Mouse (Mus musculus) limb, embryonic 13.5 days (tissue): ENCODE measurements around the gene A530084C06Rik. TPM values are rescaled to one million over a fixed set of nuclear protein-coding genes. Genes with fewer than 3 reads are reported as not detected.

Experiments
- ATAC-seq: fragments of 200-750 bp; cut with Nextera tagmentation; 2 replicates; pipeline ENCODE4 v1.8.0; 2017; ENCODE audit warnings: low read depth, moderate number of reproducible peaks, moderate TSS enrichment; ENCODE audit not compliant: low FRiP score
- H3K27ac ChIP-seq: fragments of 300-500 bp; sonication (generic); 2 replicates; pipeline ENCODE4 v1.5.1; 2015; ENCODE audit warnings: inconsistent platforms, mild to moderate bottlenecking, moderate library complexity
- H3K27me3 ChIP-seq: fragments of 300-500 bp; sonication (generic); 2 replicates; pipeline ENCODE4 v1.6.1; 2015; ENCODE audit warnings: mild to moderate bottlenecking, inconsistent platforms
- H3K36me3 ChIP-seq: fragments of 300-500 bp; sonication (generic); 2 replicates; pipeline ENCODE4 v1.6.1; 2015; ENCODE audit warnings: inconsistent platforms, mild to moderate bottlenecking, moderate library complexity
- H3K4me1 ChIP-seq: fragments of 300-500 bp; sonication (generic); 2 replicates; pipeline ENCODE4 v1.6.1; 2015; ENCODE audit warnings: inconsistent platforms
- H3K4me2 ChIP-seq: fragments of 300-500 bp; sonication (generic); replicated peaks from 2 replicates; pipeline ENCODE4 v1.6.1; 2015; ENCODE audit warnings: inconsistent platforms, mild to moderate bottlenecking, moderate library complexity
- H3K4me3 ChIP-seq: fragments of 300-500 bp; sonication (generic); 2 replicates; pipeline ENCODE4 v1.5.1; 2015; ENCODE audit warnings: moderate library complexity, mild to moderate bottlenecking, inconsistent platforms
- H3K9ac ChIP-seq: fragments of 300-500 bp; sonication (generic); 2 replicates; pipeline ENCODE4 v1.6.1; 2015; ENCODE audit warnings: mild to moderate bottlenecking, inconsistent platforms
- H3K9me3 ChIP-seq: fragments of 300-500 bp; sonication (generic); 2 replicates; pipeline ENCODE4 v1.6.1; 2016; ENCODE audit warnings: inconsistent platforms
- WGBS: fragments of 180-500 bp; shearing (Covaris S2); methylation state at CpG from one replicate; pipeline ENCODE4 v1.1.7; 2015; 5-methylcytosine and 5-hydroxymethylcytosine counted together
- polyA plus RNA-seq: library from polyadenylated mRNA; unstranded; fragments of >200 nt; fragmentation: Nextera tagmentation; extraction: Ambion mirVana; gene quantifications from 2 replicates; pipeline ENCODE4 v1.2.1, GENCODE M21; 2015

The A530084C06Rik gene
- polyA plus RNA-seq, 1 experiment from 2014 or later: not detected

- 61% methylated on average over 8 of the region's 8 CpGs for WGBS
- no peak overlapping the region for H3K9ac ChIP-seq
- H3K27ac ChIP-seq: no peak overlapping the region
- H3K36me3 ChIP-seq: no peaks in the 10 kb centered on the region
- H3K4me3 ChIP-seq: no peak overlapping the region
- H3K4me2 ChIP-seq: no peak overlapping the region
- H3K4me1 ChIP-seq: peaks cover 5% of the 10 kb centered on the region; the same call in 1 of the 2 replicates
- no peak for ATAC-seq
- peaks cover 80% of the 10 kb centered on the region for H3K27me3 ChIP-seq
- H3K9me3 ChIP-seq: no peaks in the 10 kb centered on the region
Observed at GRCm38 (mm10) chr13:31567099-31567498, 8.0 kb upstream of the A530084C06Rik start.

GRCm38 (mm10) chr13:31564394-31564793 is 5.3 kb upstream of the A530084C06Rik start:
- H3K36me3 ChIP-seq: no peaks in the 10 kb centered on the region
- ATAC-seq: no peak
- 38% methylated on average over 6 of the region's 6 CpGs for WGBS
- H3K9ac ChIP-seq: no peak overlapping the region
- peaks cover 91% of the 10 kb centered on the region for H3K27me3 ChIP-seq
- H3K4me3 ChIP-seq: no peak overlapping the region
- H3K4me2 ChIP-seq: no peak overlapping the region
- no peaks in the 10 kb centered on the region for H3K9me3 ChIP-seq
- H3K27ac ChIP-seq: no peak overlapping the region
- peaks cover 11% of the 10 kb centered on the region for H3K4me1 ChIP-seq

- Histone ChIP-seq H3K27ac (no peak overlapping the region), H3K9me3 (no peaks in the 10 kb centered on the region), H3K9ac (peak overlapping the region; percentile 61), H3K4me2 (peak overlapping the region; percentile 99), H3K27me3 (peaks cover 94% of the 10 kb centered on the region), H3K4me3 (peak overlapping the region; percentile 63), H3K36me3 (no peaks in the 10 kb centered on the region), H3K4me1 (peaks cover 29% of the 10 kb centered on the region)
- under 1% methylated on average over 92 of the region's 92 CpGs for WGBS
- peak; percentile 68; the same call in 1 of the 2 replicates for ATAC-seq
Observed at GRCm38 (mm10) chr13:31559419-31560144, 449 bp upstream of the A530084C06Rik start.

GRCm38 (mm10) chr13:31557768-31558520 is 1.2 kb downstream of the A530084C06Rik start:
- Histone ChIP-seq H3K9ac (peak overlapping the region; percentile 61; the same call in 1 of the 2 replicates), H3K9me3 (no peaks in the 10 kb centered on the region), H3K4me1 (peaks cover 29% of the 10 kb centered on the region), H3K27ac (no peak overlapping the region), H3K4me2 (peak overlapping the region; percentile 99), H3K36me3 (no peaks in the 10 kb centered on the region), H3K4me3 (peak overlapping the region; percentile 63), H3K27me3 (peaks cover 99% of the 10 kb centered on the region)
- no peak for ATAC-seq
- WGBS: under 1% methylated on average over 73 of the region's 73 CpGs

GRCm38 (mm10) chr13:31556964-31557767 is 2.0 kb downstream of the A530084C06Rik start:
- Histone ChIP-seq H3K9ac (peak overlapping the region; percentile 61; the same call in 1 of the 2 replicates), H3K27ac (no peak overlapping the region), H3K4me1 (peaks cover 29% of the 10 kb centered on the region), H3K27me3 (peaks cover 91% of the 10 kb centered on the region), H3K4me3 (peak overlapping the region; percentile 63), H3K36me3 (no peaks in the 10 kb centered on the region), H3K9me3 (no peaks in the 10 kb centered on the region), H3K4me2 (peak overlapping the region; percentile 99)
- 4% methylated on average over 24 of the region's 24 CpGs for WGBS
- no peak for ATAC-seq

GRCm38 (mm10) chr13:31555834-31556233 is 3.3 kb downstream of the A530084C06Rik start, which contains the start of gene Foxq1:
Gene Foxq1 (plus strand): TSS chr13:31556134.
- H3K4me2 ChIP-seq: no peak within 1 kb of the TSS
- H3K27ac ChIP-seq: no peak within 1 kb of the TSS
- ATAC-seq: no peak
- H3K9ac ChIP-seq: no peak within 1 kb of the TSS
- 0 out of 2 replicates have a peak within 1 kb of the TSS, but pooled peaks have one; percentile 63 for H3K4me3 ChIP-seq
- peaks cover 29% of the 10 kb centered on the region for H3K4me1 ChIP-seq
- H3K9me3 ChIP-seq: no peaks in the 10 kb centered on the region
- WGBS: 75% methylated on average over 4 of the region's 4 CpGs
- H3K27me3 ChIP-seq: peaks cover 78% of the 10 kb centered on the region
- no peaks in the 10 kb centered on the region for H3K36me3 ChIP-seq

- no peak overlapping the region for H3K9ac ChIP-seq
- 80% methylated on average over 9 of the region's 9 CpGs for WGBS
- no peak overlapping the region for H3K4me3 ChIP-seq
- H3K9me3 ChIP-seq: no peaks in the 10 kb centered on the region
- H3K27ac ChIP-seq: no peak overlapping the region
- ATAC-seq: no peak
- no peaks in the 10 kb centered on the region for H3K27me3 ChIP-seq
- H3K36me3 ChIP-seq: no peaks in the 10 kb centered on the region
- H3K4me1 ChIP-seq: no peaks in the 10 kb centered on the region
- no peak overlapping the region for H3K4me2 ChIP-seq
Observed at GRCm38 (mm10) chr13:31547610-31548009, 11.5 kb downstream of the A530084C06Rik start.

GRCm38 (mm10) chr13:31547204-31547603 is 11.9 kb downstream of the A530084C06Rik start:
- H3K9me3 ChIP-seq: no peaks in the 10 kb centered on the region
- H3K9ac ChIP-seq: no peak overlapping the region
- no peaks in the 10 kb centered on the region for H3K4me1 ChIP-seq
- no peak overlapping the region for H3K27ac ChIP-seq
- 82% methylated on average over 3 of the region's 3 CpGs for WGBS
- no peak overlapping the region for H3K4me3 ChIP-seq
- no peak overlapping the region for H3K4me2 ChIP-seq
- no peak for ATAC-seq
- no peaks in the 10 kb centered on the region for H3K27me3 ChIP-seq
- no peaks in the 10 kb centered on the region for H3K36me3 ChIP-seq

- 59% methylated on average over 2 of the region's 2 CpGs for WGBS
- no peaks in the 10 kb centered on the region for H3K4me1 ChIP-seq
- no peak overlapping the region for H3K4me2 ChIP-seq
- H3K9me3 ChIP-seq: no peaks in the 10 kb centered on the region
- H3K9ac ChIP-seq: no peak overlapping the region
- no peaks in the 10 kb centered on the region for H3K27me3 ChIP-seq
- ATAC-seq: no peak
- no peaks in the 10 kb centered on the region for H3K36me3 ChIP-seq
- no peak overlapping the region for H3K27ac ChIP-seq
- no peak overlapping the region for H3K4me3 ChIP-seq
Observed at GRCm38 (mm10) chr13:31546784-31547183, 12.3 kb downstream of the A530084C06Rik start.

- no peak overlapping the region for H3K27ac ChIP-seq
- WGBS: 89% methylated on average over 5 of the region's 5 CpGs
Observed at GRCm38 (mm10) chr13:31543021-31543420, 16.1 kb downstream of the A530084C06Rik start.

GRCm38 (mm10) chr13:31534726-31535125 is 24.4 kb downstream of the A530084C06Rik start:
- Histone ChIP-seq H3K4me1 (no peaks in the 10 kb centered on the region), H3K4me3 (no peak overlapping the region), H3K27ac (no peak overlapping the region), H3K9ac (no peak overlapping the region), H3K27me3 (no peaks in the 10 kb centered on the region), H3K4me2 (no peak overlapping the region), H3K36me3 (no peaks in the 10 kb centered on the region), H3K9me3 (no peaks in the 10 kb centered on the region)
- ATAC-seq: no peak
- 93% methylated on average over 4 of the region's 4 CpGs for WGBS

More at GRCm38 (mm10) chr13:31543021-31543420, 16.1 kb downstream of the A530084C06Rik start:
- no peak overlapping the region for H3K4me2 ChIP-seq
- H3K9ac ChIP-seq: no peak overlapping the region
- no peaks in the 10 kb centered on the region for H3K4me1 ChIP-seq
- H3K27me3 ChIP-seq: no peaks in the 10 kb centered on the region
- no peak for ATAC-seq
- no peak overlapping the region for H3K4me3 ChIP-seq
- H3K36me3 ChIP-seq: no peaks in the 10 kb centered on the region
- no peaks in the 10 kb centered on the region for H3K9me3 ChIP-seq
